Mouse (Mus musculus) MEL (cell line): ENCODE measurements around the gene Fat2. TPM values are rescaled to one million over a fixed set of nuclear protein-coding genes. Genes with fewer than 3 reads are reported as not detected.

ENCODE experiments used
- DNase-seq: peaks from one replicate; pipeline ENCODE4 v3.0.0; 2011; ENCODE audit warnings: low read depth, low spot score
- H3K27ac ChIP-seq: 2 replicates; pipeline ENCODE4 v1.5.1; 2012; ENCODE audit warnings: low read depth, mild to moderate bottlenecking, control low read depth, low read length, moderate library complexity; ENCODE audit not compliant: control insufficient read depth
- H3K27me3 ChIP-seq, 2 experiments: fragments of 150-350 bp in 1 of 2; sonication (generic) in 1 of 2; 2 replicates each; pipeline ENCODE4 v1.6.1; 2012; ENCODE audit warnings: low read length in 2 of 2, mild to moderate bottlenecking in 2 of 2, improper control_type of control experiment in 1 of 2, moderate library complexity in 1 of 2; ENCODE audit not compliant: insufficient read depth in 2 of 2, control insufficient read depth in 1 of 2
- H3K36me3 ChIP-seq, 2 experiments: 2 replicates each; pipeline ENCODE4 v1.6.1; 2012 to 2014; ENCODE audit warnings: low read length in 2 of 2, improper control_type of control experiment in 1 of 2, inconsistent platforms in 1 of 2, mild to moderate bottlenecking in 1 of 2; ENCODE audit not compliant: insufficient read depth in 2 of 2, control insufficient read depth in 1 of 2
- H3K4me1 ChIP-seq, 2 experiments: fragments of 150-350 bp in 1 of 2; sonication (generic) in 1 of 2; 2 replicates each; pipeline ENCODE4 v1.6.1; 2012; ENCODE audit warnings: low read length in 2 of 2, improper control_type of control experiment in 1 of 2, mild to moderate bottlenecking in 1 of 2; ENCODE audit not compliant: insufficient read depth in 2 of 2, control insufficient read depth in 1 of 2
- H3K4me3 ChIP-seq, 2 experiments: fragments of 150-350 bp in 1 of 2; sonication (generic) in 1 of 2; 2 replicates each; pipeline ENCODE4 v1.5.1; 2012; ENCODE audit warnings: low read depth in 2 of 2, low read length in 2 of 2, mild to moderate bottlenecking in 2 of 2, moderate library complexity in 2 of 2, control low read depth in 1 of 2, improper control_type of control experiment in 1 of 2; ENCODE audit not compliant: control insufficient read depth in 1 of 2, insufficient read depth in 1 of 2
- H3K79me2 ChIP-seq: 2 replicates; pipeline ENCODE4 v1.6.1; 2012; ENCODE audit warnings: mild to moderate bottlenecking, low read length, moderate library complexity; ENCODE audit not compliant: control insufficient read depth, poor library complexity, insufficient read depth
- H3K9ac ChIP-seq: 2 replicates; pipeline ENCODE4 v1.6.1; 2012; ENCODE audit warnings: low read depth, mild to moderate bottlenecking, control low read depth, low read length, moderate library complexity; ENCODE audit not compliant: control insufficient read depth, poor library complexity, severe bottlenecking
- H3K9me3 ChIP-seq: fragments of 150-350 bp; sonication (generic); replicated peaks from 2 replicates; pipeline ENCODE4 v1.6.1; 2012; ENCODE audit warnings: mild to moderate bottlenecking, low read length, improper control_type of control experiment, moderate library complexity; ENCODE audit not compliant: insufficient read depth
- CHD1 ChIP-seq: IDR thresholded peaks from 2 replicates; pipeline ENCODE4 v1.6.1; 2012; ENCODE audit warnings: low read depth, mild to moderate bottlenecking, inconsistent platforms, low read length, improper control_type of control experiment
- CTCF ChIP-seq, 3 experiments: IDR thresholded peaks in 2 of 3; conservative IDR thresholded peaks in 1 of 3; 2 replicates each; pipeline ENCODE4 v1.5.1; 2011 to 2012; ENCODE audit warnings: low read length in 3 of 3, low read depth in 2 of 3, mild to moderate bottlenecking in 2 of 3, improper control_type of control experiment in 1 of 3, inconsistent platforms in 1 of 3, mixed read lengths in 1 of 3, moderate library complexity in 1 of 3; ENCODE audit not compliant: control insufficient read depth in 1 of 3, insufficient read depth in 1 of 3, poor library complexity in 1 of 3, severe bottlenecking in 1 of 3
- E2F4 ChIP-seq: IDR thresholded peaks from 2 replicates; pipeline ENCODE4 v1.6.1; 2011; ENCODE audit warnings: low read depth, low read length, improper control_type of control experiment, borderline replicate concordance
- ELF1 ChIP-seq: IDR thresholded peaks from 2 replicates; pipeline ENCODE4 v1.6.1; 2014; ENCODE audit warnings: low read depth, mild to moderate bottlenecking, inconsistent platforms, low read length, improper control_type of control experiment, moderate library complexity
- GATA1 ChIP-seq: IDR thresholded peaks from 2 replicates; pipeline ENCODE4 v1.6.1; 2011; ENCODE audit warnings: low read depth, low read length, improper control_type of control experiment
- KAT2A ChIP-seq: conservative IDR thresholded peaks from 2 replicates; pipeline ENCODE4 v1.6.1; 2012; ENCODE audit warnings: low read depth, low read length, improper control_type of control experiment, inconsistent platforms
- MAX ChIP-seq: IDR thresholded peaks from 2 replicates; pipeline ENCODE4 v1.6.1; 2011; ENCODE audit warnings: low read length, improper control_type of control experiment
- NRF1 ChIP-seq: IDR thresholded peaks from 2 replicates; pipeline ENCODE4 v1.6.1; 2014; ENCODE audit warnings: low read depth, mild to moderate bottlenecking, inconsistent platforms, low read length, improper control_type of control experiment, moderate library complexity; ENCODE audit not compliant: poor library complexity, insufficient read depth, severe bottlenecking
- POLR2AphosphoS2 ChIP-seq: IDR thresholded peaks from 2 replicates; pipeline ENCODE4 v1.6.1; 2011; ENCODE audit warnings: low read length, improper control_type of control experiment
- POLR2AphosphoS5 ChIP-seq: IDR thresholded peaks from 2 replicates; pipeline ENCODE4 v1.6.1; 2012; ENCODE audit warnings: low read depth, borderline replicate concordance, mild to moderate bottlenecking, inconsistent platforms, low read length, moderate library complexity, mixed read lengths
- RCOR1 ChIP-seq: IDR thresholded peaks from 2 replicates; pipeline ENCODE4 v1.6.1; 2012; ENCODE audit warnings: low read depth, mild to moderate bottlenecking, inconsistent platforms, low read length, improper control_type of control experiment
- TAL1 ChIP-seq: IDR thresholded peaks from 2 replicates; pipeline ENCODE4 v1.6.1; 2012; ENCODE audit warnings: mild to moderate bottlenecking, inconsistent platforms, low read length, moderate library complexity, mixed read lengths
- TBP ChIP-seq: IDR thresholded peaks from 2 replicates; pipeline ENCODE4 v1.8.0; 2011; ENCODE audit warnings: low read depth, low read length, improper control_type of control experiment
- TCF12 ChIP-seq: IDR thresholded peaks from 2 replicates; pipeline ENCODE4 v1.6.1; 2014; ENCODE audit warnings: low read depth, mild to moderate bottlenecking, inconsistent platforms, low read length, improper control_type of control experiment, moderate library complexity
- USF2 ChIP-seq, 2 experiments: IDR thresholded peaks; 2 replicates each; pipeline ENCODE4 v1.6.1; 2011 to 2012; ENCODE audit warnings: improper control_type of control experiment in 2 of 2, low read length in 2 of 2, borderline replicate concordance in 1 of 2, inconsistent platforms in 1 of 2, low read depth in 1 of 2, mild to moderate bottlenecking in 1 of 2; ENCODE audit not compliant: insufficient read depth in 1 of 2
- ZKSCAN1 ChIP-seq: IDR thresholded peaks from 2 replicates; pipeline ENCODE4 v1.6.1; 2012; ENCODE audit warnings: low read depth, mild to moderate bottlenecking, inconsistent platforms, low read length, improper control_type of control experiment, moderate library complexity
- ZNF384 ChIP-seq: IDR thresholded peaks from 2 replicates; pipeline ENCODE4 v1.6.1; 2012; ENCODE audit warnings: low read depth, mild to moderate bottlenecking, inconsistent platforms, low read length, improper control_type of control experiment
- polyA plus RNA-seq, 2 experiments: library from polyadenylated mRNA; stranded (reverse) in 1 of 2; unstranded in 1 of 2; fragments of >175 nt in 1 of 2; fragments of >200 nt in 1 of 2; gene quantifications; 2 replicates each; pipeline versions ENCODE4 v1.2.1 to v1.2.4; 2012; ENCODE audit warnings: low replicate concordance in 2 of 2, low read depth in 1 of 2; ENCODE audit not compliant: insufficient read length in 2 of 2, insufficient read depth in 1 of 2, missing spikeins in 1 of 2
- total RNA-seq: library from RNA; depleted of rRNA; stranded (reverse); fragments of 300-350 nt; gene quantifications from 2 replicates; pipeline ENCODE4 v1.2.3, GENCODE M21; 2012

The Fat2 gene
- total and polyA plus RNA-seq, 3 experiments = under 0.01 to 0.01 TPM; not detected in 1

DNA sequence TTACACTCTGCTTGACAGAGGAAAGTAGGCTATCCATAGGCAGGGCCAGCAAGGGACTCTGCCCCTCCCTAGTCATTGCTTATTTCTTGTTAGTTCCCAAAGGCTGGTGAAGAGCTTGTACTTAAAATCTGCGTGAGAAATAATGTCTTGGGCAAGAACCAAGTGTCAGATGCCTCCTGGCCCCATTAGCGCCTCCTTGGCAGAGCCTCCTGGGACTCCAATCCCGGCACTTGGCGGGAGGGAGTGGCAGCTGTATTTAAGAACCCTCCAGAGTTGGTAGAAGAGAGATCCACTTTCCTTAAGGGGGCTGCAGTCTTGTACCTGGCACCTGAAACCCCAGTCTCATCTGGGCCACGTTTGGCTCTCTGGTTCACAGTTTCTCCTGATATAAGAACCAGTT is 122.2 kb downstream of the Fat2 start:
- no peaks in the 10 kb centered on the region for H3K79me2 ChIP-seq
- TF ChIP-seq ELF1 (no peak), ZKSCAN1 (no peak), MAX (no peak), E2F4 (no peak), POLR2AphosphoS2 (no peak), CTCF (IDR thresholded peaks at IDR 0.05 in 2 of 3, conservative IDR thresholded peaks at IDR 0.05 in 1 of 3; ENCODE audit: control insufficient read depth in 1 of 3, insufficient read depth in 1 of 3, low read depth in 2 of 3, low read length in 3 of 3, poor library complexity in 1 of 3, severe bottlenecking in 1 of 3) (no peak), TBP (no peak), RCOR1 (no peak), NRF1 (no peak), CHD1 (no peak), POLR2AphosphoS5 (no peak), TAL1 (no peak), ZNF384 (no peak), KAT2A (no peak), TCF12 (no peak)
- TF ChIP-seq, all 39 proteins: peak for 0
- Histone ChIP-seq H3K27me3 (no peaks in the 10 kb centered on the region), H3K27ac (no peak overlapping the region), H3K9ac (no peak overlapping the region), H3K4me1 (peaks cover 2 to 11% of the 10 kb centered on the region in 2 experiments; a peak in 3 of 4 replicates), H3K4me3 (no peak overlapping the region), H3K9me3 (no peaks in the 10 kb centered on the region), H3K36me3 (peaks cover 0 to 8% of the 10 kb centered on the region in 2 experiments; a peak in 2 of 4 replicates)
- DNase-seq = no peak

DNA sequence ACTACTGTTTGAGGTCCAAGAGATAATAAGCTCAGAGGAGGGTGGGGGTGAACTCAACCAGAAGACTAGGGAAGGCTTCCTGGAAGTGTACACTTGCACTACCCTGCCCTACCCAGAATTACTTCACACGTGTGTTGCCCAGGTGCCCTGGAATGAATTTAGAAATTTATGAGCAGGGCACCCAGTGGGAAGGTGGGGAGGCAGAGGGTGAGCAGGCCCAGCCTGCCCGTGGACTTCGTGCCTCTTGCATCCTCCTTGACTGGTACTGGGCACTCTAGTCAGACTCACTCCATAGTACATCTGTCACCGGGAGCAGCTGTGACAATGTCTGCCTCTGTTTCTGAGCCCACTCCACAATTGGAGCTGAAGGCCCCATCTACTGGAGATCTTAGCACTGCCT is 122.8 kb downstream of the Fat2 start:
- H3K79me2 ChIP-seq = no peaks in the 10 kb centered on the region
- peaks cover 0 to 13% of the 10 kb centered on the region in 2 experiments; a peak in 2 of 4 replicates for H3K36me3 ChIP-seq
- H3K9ac ChIP-seq = no peak overlapping the region
- no peak for DNase-seq
- no peaks in the 10 kb centered on the region for H3K27me3 ChIP-seq
- H3K27ac ChIP-seq = no peak overlapping the region
- no peaks in the 10 kb centered on the region for H3K9me3 ChIP-seq
- no peak overlapping the region for H3K4me3 ChIP-seq
- H3K4me1 ChIP-seq = peaks cover 7 to 16% of the 10 kb centered on the region in 2 experiments
- no peak for TF ChIP-seq ELF1
- no peak for TF ChIP-seq TAL1
- no peak for TF ChIP-seq GATA1
- no peak for TF ChIP-seq USF2 (IDR thresholded peaks at IDR 0.05; ENCODE audit: borderline replicate concordance in 1 of 2, insufficient read depth in 1 of 2, low read depth in 1 of 2, low read length in 2 of 2)
- TF ChIP-seq, all 39 proteins: peak for 0
